Mouse (Mus musculus) A20 (cell line): ENCODE results near the gene Fam110c.
A peak's percentile ranks its signal among the peaks of the same experiment; 100 is the strongest.
"Not testable (repeated sequence)": the region's sequence is repeated elsewhere in the genome, so short reads cannot be mapped to it uniquely, and the experiment has no call there.

Experiments
- DNase-seq: peaks from one replicate; pipeline ENCODE4 v3.0.0-alpha.2; 2011; ENCODE audit warnings: low read depth, low spot score

Fam110c gene

DNA sequence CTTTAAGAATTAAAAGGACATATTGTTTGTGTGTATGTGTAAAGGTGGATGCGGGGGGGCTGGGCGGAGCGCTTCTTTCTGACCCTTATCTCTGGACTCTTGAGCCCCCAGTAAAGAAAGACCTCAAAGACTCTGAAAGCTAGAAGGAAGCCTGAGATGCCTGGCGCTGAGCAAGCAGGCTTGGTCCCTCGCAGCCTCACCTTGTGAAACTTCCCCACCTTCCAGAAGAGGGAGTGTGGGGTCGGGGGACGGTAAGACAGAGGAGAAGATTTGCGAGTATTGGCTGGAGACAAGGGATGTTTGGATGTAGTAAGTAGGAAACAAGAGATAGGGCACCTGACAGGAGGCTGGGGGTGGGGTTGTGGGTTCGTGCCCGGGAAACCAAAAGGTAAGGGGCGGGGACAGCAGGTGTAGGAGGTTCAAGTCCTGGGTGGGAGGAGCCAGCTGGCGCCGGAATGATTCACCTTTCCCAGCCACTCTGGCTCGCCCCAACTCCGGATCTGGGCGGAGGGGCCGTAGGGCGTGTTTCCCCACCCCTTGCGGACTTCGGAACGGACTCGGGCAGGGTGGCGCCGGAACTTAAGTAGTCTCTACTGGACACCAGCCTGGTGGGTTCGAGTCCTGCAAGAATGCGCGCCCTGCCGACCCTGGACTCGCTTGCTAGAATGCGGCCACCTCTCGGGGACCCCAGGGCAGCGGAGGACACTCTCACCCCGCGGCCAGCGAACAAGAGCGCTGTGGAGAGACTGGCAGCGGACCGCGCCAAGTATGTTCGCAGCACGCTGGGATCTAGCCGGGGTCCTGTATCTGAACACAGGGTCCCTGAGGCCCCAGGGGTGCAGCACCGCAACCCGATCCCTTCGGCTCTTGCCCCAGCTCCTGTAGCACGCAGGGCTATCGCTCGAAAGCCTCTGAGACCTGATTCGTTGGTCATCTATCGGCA, at the start of gene Fam110c:
Fam110c (plus strand) TSS at position 450 of the 943 bp plus-strand sequence.
- DNase-seq, result no peak

DNA sequence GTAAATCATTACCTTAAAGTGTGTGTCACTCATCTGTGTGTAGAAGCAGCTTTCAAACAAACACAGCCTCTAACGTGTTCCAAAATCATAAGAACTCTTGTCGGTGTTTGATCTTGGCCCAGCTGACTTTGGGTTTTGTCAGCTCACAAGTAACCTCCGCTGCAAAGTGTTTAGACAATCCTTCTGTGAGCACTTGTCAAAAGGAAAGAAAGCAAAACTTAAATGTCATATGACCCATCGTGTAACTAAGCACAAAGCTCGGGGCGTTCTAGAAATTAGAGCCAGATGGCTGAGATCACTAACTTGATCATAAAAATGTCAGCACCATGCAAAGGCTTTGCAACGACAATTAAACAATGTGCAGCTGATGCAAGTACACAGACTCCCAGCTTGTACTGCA, 47.2 kb upstream of the Fam110c start:
- no peak for DNase-seq

GRCm38 (mm10) chr12:31052066-31052465, 21.6 kb upstream of the Fam110c start:
- no peak for DNase-seq

- no peak for DNase-seq
These were observed 17.3 kb upstream of the Fam110c start for GRCm38 (mm10) chr12:31056291-31056864.

GRCm38 (mm10) chr12:31059393-31059853, 14.2 kb upstream of the Fam110c start:
- DNase-seq, result peak; percentile 81

GRCm38 (mm10) chr12:31060245-31060644, 13.4 kb upstream of the Fam110c start:
- peak; percentile 85 for DNase-seq

DNA sequence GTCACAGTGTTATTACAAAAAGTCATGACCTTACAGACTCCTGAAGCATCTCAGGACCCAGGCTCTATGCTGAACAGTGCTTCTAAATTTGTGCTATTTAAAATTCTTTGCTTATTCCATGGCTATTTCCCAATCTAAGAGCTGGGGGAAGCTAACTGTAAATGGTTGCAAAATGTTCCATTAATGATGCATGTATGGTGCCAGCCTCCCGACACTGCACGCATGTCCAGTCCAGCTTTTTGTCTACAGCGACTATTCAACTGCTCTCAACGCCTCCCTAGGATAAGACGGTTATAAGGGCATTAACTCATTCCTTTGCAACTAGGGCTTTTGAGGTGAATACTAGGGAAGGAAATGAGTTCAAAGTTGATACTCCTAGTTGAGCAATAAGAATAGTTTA, 2.4 kb upstream of the Fam110c start:
- DNase-seq, result no peak

DNA sequence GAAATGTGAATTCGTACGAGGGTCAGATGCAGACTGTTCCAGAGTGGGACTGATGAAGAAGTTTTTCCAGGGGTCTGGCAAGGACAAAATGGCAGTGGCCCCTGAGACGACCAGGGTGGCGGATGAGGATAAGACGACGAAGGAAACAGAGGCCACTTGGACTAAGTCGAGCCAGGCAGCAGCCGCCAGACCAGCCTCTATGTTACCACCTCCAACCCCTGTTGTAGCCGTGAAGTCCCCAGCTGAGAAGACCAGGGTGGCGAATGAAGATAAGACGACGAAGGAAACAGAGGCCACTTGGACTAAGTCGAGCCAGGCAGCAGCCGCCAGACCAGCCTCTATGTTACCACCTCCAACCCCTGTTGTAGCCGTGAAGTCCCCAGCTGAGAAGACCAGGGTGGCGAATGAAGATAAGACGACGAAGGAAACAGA, 710 bp downstream of the Fam110c start:
- not testable (repeated sequence) for DNase-seq

DNA sequence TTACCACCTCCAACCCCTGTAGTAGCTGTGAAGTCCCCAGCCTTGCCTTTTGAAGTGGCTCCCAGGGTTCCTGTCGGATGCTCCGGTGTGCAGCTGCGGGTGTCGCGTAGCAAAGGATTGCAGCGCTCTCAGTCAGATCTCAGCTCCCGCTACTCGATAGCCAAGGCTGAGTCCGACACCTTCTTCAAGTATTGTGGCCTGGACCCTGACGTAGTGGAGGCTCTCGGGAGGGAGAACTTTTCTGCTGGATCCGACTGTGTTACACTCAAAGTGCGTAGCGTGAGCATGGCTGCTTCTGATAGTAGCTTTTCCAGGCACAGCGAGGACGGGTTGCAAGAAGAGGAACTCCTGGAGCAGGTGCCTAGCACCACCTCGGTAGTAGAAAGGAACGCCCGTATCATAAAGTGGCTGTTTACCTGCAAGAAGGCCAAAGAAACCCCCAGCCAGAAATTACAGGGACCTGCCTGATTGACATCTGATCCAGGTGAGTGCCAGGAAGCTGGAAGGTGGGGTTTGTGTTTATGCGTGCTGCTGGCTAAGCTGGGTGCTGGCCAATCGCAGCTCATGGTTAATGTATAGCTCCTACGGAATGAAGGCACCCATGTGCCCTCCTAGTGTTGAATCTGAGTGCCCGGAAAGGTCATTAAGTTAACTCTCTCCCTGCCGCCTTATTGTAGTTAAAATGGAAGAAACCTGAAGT, 1.3 kb downstream of the Fam110c start:
- no peak for DNase-seq

DNA sequence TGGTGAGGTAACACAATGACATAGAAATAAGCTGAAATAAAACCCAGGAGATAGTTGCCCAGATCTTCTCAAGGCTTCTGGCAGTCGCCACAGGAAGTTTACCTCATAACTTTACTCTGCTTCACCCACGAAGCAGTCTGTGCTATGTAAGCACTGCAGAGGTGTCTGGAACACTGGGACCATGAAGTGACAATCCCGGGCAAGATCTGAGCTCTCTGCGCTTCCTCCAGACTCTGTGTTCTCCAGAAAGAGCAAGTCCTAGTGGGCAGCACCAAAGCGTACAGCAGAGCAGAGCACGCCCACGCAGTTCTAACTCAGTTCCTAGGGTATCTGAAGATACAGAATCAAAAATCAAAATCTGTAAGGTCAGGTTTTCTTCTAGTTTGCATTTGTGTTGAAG, 3.4 kb downstream of the Fam110c start:
- DNase-seq, result no peak

- DNase-seq, result no peak
These were observed 4.4 kb downstream of the Fam110c start for GRCm38 (mm10) chr12:31078030-31078429.

- DNase-seq, result no peak
These were observed 6.7 kb downstream of the Fam110c start for GRCm38 (mm10) chr12:31080352-31080751.

DNA sequence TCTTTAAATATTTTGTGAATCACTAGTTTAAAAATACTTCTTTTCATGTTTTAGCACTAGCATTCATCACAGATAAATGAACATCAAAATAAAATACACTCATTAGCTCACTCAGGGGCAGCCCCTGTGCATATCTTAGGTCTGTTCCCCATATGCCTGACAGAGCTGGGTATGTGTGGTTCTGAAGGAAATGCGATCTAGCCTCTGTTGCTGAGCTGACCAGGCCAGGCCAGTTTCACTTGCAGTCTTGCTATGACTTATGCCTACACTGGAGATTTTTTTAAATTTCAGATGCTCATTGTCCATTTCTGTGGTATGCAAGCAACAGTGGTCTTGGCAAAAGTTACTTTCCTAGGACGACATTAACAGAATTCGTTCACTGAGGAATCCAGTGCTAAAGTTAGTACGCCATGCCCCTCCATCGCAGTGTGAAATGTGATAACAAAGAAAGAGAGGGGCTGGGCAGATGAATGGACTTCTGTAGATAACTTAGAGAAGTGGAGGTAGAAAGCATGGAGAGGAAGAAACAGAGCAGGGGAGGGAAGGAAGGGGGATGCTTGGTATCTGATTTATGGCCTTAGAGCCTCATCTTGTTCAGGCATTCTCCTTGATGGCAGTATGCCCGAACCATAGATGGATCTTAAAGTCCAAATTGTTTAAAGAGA, 7.4 kb downstream of the Fam110c start:
- no peak for DNase-seq

GRCm38 (mm10) chr12:31083007-31083406, 9.3 kb downstream of the Fam110c start:
- DNase-seq, result no peak

DNA sequence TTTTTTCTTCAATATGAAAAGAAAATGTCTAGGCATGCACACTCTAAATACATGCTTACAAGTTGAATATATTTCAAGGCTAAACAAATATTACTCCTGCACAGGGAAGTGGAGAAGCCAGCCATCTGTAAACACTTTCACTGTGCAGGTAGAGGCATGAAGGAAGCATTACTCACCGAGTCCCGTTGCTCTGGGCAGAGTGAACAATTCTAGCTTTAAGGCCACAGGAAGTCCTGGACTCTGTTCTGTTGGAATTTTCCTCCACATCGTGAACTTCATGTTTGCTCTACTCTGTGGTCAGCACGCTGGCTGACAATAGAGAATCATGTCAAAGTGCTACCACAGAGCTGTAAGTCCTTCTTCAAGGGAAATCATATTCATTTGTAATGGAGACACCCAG, 9.7 kb downstream of the Fam110c start:
- DNase-seq, result no peak

GRCm38 (mm10) chr12:31087060-31087459, 13.4 kb downstream of the Fam110c start:
- no peak for DNase-seq

DNA sequence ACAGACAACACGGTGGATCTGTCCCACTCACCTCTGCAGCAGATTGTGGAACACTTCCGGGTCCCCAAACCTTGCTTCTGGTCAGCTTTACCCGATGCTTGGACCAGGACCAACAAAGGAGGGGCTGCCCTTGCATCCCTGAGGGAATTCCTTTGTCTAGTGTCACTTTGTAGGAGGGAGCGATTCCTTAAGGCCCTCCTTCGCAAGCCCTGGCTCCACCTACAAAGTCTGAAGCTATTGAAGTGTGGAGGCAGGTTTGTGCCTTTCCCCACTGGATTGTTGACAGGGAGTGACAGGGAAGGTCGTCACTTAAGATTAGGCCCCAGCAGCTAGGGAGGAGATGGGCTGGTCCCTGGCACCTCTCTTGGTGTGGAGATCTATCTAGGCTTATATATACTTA, 16.7 kb downstream of the Fam110c start:
- DNase-seq, result no peak

GRCm38 (mm10) chr12:31090882-31091640, 17.4 kb downstream of the Fam110c start:
- no peak for DNase-seq

DNA sequence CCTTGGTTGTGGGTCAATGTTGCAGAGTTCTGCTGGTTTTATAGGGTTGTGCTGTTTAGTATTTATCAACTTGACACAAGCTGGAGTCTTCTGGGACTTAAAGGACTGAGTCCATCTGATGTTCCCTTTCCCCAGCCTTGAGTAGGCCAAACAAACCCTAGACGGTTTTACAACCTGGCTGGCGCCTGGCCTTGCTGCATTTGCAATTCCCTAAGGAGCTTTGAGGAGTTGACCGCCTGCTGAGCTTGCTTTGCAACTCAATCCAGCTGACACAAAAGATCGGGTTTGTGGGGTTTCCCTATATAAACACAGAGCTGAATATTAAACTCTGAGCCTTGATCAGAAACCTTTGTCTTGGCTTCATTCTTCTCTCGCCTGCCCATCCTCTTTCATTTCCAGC, 18.8 kb downstream of the Fam110c start:
- no peak for DNase-seq

- DNase-seq, result no peak
These were observed 23.5 kb downstream of the Fam110c start for GRCm38 (mm10) chr12:31097185-31097584.

GRCm38 (mm10) chr12:31101190-31101589, 27.5 kb downstream of the Fam110c start:
- no peak for DNase-seq
